Mouse (Mus musculus): ENCODE results near the gene Ubxn6.
A peak's percentile ranks its signal among the peaks of the same experiment; 100 is the strongest.
"Not testable (repeated sequence)": the region's sequence is repeated elsewhere in the genome, so short reads cannot be mapped to it uniquely, and the experiment has no call there.

Gene Ubxn6

DNA sequence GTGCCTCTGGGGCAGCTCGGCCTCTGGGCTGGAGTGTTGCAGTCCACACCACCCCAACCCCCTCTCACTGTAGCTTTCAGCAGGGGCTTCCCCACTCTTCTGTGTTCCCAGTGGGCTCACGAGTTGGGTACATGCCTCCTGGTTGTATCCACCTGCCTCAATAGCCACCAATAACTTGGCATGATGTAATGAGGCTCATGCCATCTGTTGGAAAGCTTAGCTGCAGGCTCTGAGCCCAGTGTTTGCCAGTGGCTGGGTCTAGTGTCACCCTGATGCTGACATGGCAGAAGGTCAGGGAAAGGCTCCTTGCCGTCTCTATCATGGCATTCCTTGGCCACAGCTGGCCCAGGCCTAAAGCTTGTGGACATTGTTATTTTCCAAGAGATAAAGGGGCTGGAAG lies 26.0 kb upstream of the Ubxn6 start:
- no peak for DNase-seq (ENCODE audit: low read depth)

DNA sequence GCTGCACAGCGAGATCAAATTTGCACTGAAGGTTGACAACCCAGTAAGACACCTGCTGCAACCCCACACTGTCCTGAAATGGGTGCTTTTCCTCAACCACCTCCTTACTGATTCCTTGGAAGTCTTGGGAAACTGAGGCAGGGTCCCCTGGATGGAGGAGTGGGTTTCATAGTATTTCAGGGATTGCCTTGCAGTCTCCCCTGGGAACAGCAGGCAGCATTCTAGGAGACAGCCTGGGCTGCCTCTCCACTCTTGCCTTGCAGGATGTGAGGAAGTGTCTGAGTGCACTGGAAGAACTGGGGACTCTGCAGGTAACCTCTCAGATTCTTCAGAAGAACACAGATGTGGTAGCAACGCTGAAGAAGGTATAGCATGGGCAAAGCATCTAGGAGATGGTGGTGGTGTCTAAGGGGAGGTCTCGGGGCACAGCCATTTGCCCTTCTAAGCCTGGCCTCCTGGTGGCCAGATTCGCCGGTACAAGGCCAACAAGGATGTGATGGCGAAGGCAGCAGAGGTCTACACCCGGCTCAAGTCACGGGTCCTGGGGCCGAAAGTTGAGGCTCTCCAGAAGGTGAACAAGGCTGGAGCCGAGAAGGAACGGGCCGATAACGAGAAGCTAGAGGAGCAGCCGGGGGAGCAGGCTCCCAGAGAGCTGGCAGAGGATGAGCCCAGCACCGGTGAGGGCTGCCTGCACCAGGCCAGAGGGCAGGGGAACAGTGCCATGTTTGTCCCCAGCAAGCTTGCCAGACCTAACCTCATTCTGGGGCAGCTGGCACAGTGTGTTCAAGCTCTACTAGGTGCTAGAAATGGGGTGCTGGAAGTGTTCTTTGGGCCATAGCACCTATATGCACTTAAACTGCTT lies 24.1 kb upstream of the Ubxn6 start:
- DNase-seq (ENCODE audit: low read depth) = no peak

DNA sequence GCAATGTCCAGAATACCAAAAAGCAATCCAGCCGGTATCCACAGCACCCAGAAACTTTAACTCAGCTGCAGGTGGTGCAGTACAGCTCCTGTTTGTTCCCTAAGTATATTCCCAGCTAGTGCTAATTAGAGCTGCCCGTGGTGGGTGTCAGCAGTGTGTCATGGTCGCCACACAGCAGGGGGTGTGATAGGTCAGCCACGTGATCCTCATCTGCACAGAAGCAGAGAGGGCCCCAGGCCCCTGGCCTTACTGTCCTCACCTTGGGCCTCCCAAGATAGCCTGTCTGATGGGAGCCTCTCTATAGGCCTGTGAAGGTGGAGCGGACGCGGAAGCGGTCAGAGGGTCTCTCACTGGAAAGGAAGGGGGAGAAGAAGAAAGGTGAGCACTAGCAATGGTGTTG lies 23.4 kb upstream of the Ubxn6 start:
- no peak for DNase-seq (ENCODE audit: low read depth)

DNA sequence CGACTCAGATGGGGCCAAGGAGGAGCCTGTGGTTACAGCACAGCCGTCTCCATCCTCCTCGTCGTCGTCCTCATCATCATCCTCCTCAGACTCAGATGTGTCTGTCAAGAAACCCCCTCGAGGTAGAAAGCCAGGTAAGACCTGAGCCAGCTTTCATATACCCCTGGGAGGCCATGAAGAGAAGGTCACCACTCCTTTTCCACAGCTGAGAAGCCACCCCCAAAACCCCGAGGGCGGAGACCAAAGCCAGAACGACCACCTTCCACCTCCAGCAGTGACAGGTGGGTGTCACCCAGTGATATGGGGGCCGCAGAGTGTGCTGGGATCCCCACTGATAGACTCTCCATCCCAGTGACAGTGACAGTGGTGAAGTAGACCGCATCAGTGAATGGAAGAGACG lies 22.1 kb upstream of the Ubxn6 start:
- DNase-seq (ENCODE audit: low read depth) = no peak

DNA sequence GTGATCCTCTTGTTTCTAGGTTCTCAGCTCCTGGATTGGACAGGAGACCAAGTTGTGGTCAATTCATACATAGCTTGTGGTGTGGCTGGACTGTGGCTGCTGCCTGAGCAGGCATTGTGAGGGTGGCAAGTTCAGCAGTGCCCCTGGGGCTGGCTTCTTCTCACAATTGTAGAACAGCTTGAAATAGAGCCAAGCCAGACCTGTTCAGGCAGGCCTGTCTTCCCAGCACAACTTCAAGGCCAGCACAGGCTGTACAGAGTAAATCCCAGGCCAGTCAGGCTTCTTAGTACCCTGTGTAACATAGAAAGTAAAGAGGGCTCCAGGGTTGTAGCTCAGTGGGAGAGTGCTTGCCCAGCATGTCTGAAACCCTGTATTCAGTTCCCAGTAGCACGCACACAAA lies 18.0 kb upstream of the Ubxn6 start:
- DNase-seq (ENCODE audit: low read depth) = no peak

DNA sequence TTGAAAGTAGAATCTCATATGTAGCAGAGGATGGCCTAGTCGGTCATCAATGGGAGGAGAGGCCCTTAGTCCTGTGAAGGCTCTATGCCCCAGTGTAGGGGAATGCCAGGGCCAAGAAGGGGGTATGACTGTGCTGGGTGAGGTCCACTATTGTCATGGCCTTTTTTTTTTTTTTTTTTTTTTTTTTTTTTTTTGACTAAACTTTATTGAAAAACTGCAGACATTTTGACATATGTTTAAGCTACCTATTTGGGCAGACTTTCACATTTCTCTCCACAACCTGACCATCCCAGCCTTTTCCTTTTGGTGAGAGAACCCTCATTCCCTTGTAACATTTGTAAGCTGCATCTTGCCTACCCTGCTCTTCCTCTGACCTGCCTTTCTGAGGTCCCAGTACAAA lies 17.5 kb upstream of the Ubxn6 start:
- DNase-seq (ENCODE audit: low read depth) = no peak

DNA sequence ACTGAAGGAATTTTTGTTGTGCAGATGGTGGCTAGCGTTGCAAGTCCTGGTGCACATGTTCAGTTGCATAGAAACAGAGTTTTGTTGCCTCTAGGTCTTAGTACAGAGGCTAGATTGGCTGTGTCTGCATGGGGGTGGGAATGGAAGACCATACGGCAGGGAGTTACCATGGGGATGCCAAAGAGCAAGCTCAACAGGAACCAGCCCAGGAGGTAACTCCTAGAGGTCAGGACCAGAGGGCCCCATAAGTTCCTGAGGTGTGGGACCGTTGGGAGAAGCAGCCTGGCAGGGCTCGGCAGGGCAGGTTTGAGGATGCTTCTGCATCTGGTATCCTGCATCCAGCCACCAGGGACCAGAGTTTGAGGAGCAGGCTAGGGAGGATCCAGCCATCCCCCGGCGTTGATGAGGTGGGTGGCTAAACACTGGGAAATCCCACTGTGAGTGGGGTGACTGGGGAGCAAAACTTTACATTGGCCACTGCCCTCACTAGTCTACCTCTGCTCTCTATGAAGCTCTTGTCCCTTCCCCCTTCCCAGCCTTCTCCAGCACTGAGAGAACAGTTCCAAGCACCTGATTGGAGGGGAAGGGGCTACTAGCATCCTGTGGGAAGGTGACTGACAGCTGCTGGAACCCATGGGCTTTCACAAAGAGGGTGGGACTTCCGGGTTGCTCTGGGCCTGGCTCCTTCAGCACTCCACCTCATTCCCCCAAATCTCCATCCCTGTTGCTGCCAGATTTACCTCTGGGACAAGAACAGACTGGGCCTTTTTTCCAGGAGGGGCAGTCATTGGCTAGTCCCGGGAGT lies 6.2 kb upstream of the Ubxn6 start:
- no peak for DNase-seq (ENCODE audit: low read depth)

DNA sequence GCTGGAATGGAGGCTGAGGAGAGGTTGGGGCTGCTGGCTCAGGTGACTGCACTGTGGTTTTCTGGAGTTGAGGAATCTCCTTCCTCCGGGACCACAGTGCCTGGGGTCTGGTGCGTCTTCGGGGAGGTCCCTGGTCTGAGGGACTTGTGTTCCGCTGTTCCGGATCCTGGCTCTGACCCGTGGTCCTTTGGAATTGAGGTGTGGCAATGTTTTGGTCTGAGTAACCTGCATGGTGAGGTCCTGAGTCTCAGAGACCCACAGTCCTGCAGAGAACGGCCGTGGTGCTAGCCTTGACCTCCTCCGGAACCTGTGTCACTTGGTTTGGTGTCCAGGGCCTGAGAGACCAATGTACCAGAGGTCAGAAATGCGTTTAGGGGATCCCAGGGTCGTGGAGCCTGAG lies 5.1 kb upstream of the Ubxn6 start:
- no peak for DNase-seq (ENCODE audit: low read depth)

DNA sequence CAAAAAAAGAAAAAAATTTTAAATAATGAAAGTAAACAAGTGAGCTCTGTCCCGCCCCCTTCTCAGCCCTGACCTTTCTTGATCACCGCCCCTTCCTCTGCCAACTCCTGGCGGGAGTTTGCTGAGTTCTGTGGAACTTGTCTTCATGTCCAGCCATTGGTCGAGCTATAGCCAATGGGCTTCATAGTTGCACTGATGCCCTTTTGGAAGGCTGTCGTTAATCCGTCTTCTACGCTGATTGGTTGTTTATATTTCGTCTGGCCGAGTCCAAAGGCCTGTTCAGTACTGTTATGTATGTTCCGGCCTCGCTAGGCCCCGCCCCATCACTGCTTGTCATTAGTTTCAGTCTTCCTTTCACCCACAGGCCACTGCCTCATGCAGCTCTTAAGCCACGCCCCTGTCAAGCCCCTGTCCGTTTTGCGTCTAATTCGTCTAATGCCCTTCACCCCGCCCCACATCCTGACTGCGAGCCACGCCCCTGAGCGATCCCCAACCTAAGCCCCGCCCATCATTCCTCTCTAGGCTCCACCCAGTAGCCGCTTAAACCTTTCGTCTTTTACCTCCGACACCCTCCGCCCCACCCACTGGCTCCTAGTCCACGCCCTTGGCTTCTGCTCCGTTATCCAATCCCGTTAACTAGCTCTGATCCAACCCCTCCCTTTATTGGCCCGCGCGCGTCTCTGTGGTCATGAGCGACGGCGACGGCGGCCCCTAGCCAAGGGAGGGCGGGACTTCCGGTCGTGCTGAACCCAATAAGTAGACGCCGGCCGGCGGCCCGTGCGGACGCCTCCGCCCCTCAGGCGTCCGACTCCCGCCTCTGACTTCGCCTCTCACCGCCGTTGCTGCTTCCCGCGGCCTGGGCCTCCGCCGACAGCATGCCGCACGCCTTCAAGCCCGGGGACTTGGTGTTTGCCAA lies 4.3 kb upstream of the Ubxn6 start, which contains the start of gene Hdgfl2:
Gene Hdgfl2, plus strand, starts transcription at position 755 of the 916 bp plus-strand sequence.
- peak; percentile 99 for DNase-seq (ENCODE audit: low read depth)

DNA sequence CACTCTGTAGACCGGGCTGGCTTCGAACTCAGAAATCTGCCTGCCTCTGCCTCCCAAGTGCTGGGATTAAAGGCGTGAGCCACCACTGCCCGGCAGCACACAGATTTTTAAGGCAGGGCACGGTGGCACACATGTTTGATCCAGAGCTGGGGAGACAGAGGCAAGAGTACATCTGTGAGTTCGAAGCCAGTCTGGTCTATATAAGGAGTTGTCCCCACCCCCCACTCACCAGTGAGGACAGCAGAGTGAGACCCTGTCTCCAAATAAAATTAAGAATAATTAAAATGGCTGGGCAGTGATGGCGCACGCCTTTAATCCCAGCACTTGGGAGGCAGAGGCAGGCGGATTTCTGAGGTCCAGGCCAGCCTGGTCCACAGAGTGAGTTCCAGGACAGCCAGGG lies 3.5 kb upstream of the Ubxn6 start:
- not testable (repeated sequence) for DNase-seq (ENCODE audit: low read depth)

DNA sequence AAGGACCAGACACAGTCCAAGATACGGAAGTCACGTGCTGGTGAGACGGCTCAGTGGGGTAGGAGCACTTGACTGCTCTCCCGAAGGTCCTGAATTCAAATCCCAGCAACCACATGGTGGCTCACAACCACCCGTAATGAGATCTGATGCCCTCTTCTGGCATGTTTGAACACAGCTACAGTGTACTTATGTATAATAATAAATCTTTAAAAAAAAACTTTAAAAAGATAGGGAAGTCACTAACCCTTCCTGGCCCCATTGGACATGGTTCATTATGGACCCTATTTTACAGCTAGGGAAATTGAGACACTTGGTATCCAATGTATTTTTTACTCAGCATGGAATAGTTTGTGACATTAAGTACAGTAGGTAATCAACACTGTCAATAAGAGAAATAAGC lies 2.7 kb upstream of the Ubxn6 start:
- DNase-seq (ENCODE audit: low read depth) = no peak

DNA sequence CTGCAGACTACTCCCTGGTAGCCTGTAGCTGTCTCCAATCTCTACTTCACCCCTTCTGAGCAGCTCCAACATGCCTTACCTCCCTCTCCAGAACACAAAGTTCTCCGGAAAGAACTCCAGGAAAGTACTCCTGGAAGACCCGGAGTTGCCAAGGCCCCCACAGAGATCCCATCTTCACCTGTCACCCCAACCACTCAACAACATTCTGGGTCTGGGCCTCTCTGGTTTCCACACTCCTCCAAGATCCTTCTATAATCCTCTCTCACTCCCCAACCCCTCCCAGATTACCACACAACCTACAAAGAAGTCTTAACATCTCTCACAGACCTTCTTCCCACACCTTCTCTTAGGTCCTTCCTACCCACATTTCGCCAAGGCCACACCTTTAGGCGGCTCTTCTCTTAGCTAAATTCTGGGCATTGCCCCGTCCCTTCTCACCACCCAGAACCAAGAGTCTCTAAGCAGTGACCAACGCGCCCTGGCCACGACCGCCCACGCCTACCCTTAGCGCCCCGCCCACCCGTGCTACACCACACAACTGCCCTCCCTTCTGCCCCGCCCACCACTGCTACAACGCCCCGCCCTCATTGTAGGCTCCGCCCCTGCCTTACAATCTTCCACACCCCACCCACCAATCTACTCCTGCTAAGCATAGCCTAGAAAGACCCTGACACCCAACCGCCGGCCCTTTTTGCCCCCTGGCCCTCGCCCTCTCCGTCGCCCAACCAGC lies 566 bp downstream of the Ubxn6 start:
- peak; percentile 86 for DNase-seq (ENCODE audit: low read depth)

DNA sequence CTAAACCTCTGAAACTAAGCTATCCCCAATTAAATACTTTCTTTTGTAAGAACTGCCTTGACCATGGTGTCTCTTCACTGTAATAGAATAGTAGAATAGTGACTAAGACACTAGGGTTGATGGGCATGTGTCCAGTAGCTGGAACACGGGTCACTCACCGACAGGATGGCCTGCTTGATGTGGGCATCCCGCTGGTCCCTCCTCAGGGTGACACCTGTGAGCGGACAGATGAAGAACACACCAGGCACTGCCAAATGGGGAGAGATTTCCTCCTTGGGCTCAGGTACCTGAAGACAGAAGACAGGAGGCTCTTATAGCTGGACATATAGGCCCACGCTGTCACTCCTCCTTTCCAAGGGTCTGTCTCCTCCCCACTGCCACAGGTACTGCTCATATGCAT lies 2.6 kb downstream of the Ubxn6 start:
- no peak for DNase-seq (ENCODE audit: low read depth)

DNA sequence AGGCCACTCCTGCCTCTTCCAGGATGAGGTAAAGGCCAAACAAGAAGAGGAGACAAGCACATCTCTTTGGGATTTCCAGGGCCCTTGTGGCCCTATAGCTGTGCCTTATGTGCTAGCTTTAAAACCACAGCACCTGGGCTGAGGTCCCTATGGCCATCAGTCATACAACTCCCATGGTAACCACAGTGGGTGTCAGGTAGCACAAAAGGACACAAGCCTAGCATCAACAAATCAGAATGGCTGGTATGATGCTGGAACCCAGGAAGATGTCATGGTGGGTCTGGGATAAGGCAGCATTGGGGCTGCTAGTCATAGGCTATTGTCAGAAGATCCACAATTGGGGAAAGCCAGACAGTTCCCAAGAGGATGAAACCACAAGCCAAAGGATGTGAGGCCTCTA lies 3.7 kb downstream of the Ubxn6 start:
- DNase-seq (ENCODE audit: low read depth) = no peak

DNA sequence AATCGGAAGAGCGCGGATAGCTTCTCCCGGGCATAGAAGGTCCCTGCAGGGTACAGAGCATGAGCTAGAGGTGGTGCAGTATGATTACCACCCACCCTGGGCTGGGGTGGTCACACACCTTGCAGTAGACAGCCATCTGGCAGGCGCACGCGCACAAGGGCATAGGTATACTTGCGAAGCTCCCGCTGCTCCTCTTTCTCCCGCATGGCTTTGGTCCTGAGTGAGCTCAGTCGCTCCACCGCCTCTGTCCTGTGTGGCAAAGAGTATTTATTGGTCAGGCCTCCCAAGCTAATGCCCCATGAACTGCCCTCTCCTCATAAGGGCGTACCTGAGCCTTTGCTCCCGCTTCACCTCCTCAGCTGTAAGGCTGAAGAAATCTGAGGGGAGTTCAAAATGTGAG lies 5.8 kb downstream of the Ubxn6 start:
- no peak for DNase-seq (ENCODE audit: low read depth)

DNA sequence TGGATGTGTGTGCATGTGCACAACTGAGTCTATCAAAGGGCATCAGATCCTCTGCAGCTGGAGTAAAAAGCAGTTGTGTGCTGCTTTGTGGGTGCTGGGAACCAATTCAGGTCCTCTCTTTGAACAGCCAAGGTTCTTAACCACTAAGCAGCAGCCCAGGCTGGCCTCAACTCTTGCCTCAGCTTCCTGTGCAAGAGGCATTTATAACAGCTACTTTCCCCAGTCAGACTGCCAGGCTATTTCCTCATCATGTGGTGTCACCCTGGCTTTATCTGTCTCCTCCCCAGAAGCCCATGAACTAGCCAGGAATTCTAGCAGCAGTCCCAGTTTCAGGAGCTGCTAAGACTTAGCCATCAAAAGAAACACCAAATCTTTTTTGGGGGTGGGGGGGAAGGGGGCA lies 8.4 kb downstream of the Ubxn6 start:
- DNase-seq (ENCODE audit: low read depth) = no peak

DNA sequence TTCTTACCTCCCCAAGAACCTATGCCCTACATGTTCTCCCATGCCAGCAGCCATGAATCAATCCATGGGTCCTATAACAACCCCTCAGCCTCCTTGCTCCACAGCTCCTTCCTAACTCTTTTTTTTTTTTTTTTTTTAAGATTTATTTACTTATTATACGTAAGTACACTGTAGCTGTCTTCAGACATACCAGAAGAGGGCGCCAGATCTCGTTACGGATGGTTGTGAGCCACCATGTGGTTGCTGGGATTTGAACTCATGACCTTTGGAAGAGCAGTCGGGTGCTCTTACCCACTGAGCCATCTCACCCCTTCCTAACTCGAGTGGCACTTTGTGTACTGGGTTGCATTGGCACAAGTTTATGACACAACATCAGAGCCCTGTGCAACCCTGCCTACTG lies 9.1 kb downstream of the Ubxn6 start:
- DNase-seq (ENCODE audit: low read depth) = not testable (repeated sequence)

DNA sequence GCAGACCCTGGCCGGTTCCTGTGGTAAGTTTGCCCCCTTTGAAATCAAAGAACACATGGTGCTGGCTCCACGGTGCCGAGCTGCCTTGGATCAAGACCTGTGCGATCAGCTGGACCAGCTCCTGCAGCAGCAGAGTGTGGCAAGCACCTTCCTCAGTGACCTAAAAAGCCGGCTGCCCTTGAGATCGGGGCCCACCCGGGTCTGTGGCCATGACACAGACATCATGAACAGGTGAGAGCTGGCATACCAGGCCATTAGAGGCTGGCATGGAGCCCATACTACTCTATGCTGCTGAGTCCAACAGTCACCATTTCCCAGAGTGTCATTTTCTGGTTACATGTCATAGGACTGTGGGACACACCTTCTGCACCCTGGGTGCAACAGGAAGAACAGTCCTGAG lies 12.7 kb downstream of the Ubxn6 start:
- DNase-seq (ENCODE audit: low read depth) = no peak

DNA sequence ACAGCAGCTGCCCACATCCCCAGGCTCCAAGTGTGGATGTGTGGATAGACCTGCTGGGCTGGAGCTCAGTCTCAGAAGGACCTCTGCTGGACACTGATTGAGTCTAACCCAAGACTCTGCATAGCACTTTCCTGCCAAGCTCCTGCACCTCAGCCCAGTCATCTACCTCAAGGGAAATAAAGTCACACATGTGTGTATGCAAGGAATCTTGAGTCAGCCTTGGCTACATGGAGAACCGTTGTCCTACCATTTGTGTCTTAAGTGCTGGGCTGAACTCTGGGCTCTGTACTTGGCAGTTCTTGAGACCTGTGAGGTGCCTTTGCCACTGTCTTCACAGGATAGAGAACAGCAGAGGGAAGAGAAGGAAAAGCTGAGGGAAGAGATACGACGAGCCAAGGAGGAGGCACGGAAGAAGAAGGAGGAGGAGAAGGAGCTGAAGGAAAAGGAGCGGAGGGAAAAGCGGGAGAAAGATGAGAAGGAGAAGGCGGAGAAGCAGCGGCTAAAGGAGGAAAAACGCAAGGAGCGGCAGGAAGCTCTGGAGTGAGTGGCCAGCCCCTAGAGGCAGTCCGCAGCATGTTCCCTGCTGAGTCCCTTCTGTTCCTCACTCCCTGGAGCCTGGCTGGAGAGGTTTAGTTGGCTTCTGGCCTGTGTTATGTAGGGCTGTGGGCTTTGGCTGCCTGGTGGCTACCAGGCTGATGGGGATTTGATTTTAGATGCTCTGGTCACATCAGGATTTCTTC lies 17.3 kb downstream of the Ubxn6 start:
- no peak for DNase-seq (ENCODE audit: low read depth)

DNA sequence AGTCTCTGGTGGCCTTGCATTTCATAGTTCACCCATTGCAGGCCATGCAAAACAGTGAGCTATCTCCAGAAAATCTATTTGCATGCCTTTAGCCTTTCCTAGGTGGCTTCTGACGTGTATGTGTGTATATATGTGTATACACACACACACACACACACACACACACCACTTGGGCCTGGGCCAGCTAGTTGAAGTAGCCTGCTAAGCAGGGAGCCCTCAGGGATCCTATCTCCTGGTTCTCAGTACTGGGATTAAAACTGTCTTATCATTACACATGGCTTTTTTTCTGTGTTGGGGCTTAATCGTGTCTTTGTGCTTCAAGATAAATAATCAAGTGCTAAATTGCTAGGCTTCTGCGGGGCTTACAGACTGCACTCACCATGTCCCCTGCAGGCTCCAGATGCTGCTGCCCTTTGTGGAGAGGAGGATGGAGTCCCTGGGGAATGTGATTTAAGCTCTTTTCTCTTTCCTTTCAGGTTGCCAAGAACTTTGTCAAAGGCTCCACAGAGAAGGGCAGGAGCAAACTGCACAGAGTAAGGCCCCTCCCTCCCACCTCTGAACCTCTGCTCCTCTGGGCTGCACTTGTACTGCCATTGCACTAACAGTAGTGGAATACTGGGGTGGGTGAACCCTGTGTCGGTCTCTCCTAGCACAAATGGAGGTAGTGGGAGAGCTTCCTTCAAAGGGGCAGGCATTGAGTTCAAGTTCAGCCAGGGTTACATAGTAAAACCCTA lies 18.7 kb downstream of the Ubxn6 start:
- no peak for DNase-seq (ENCODE audit: low read depth)
